Mouse (Mus musculus): ENCODE results near the gene Rin1.

Gene Rin1

GRCm38 (mm10) chr19:5040862-5041523, 9.3 kb upstream of the Rin1 start, which contains the start of gene Brms1:
Gene Brms1, plus strand, starts transcription at chr19:5041354.
- in situ Hi-C loops (cut with MboI, MseI), result no loop called here

- in situ Hi-C loops (cut with MboI, MseI), result no loop called here
These were observed 8.7 kb upstream of the Rin1 start for GRCm38 (mm10) chr19:5041588-5041987.

GRCm38 (mm10) chr19:5045531-5045930, 4.8 kb upstream of the Rin1 start:
- in situ Hi-C loops (cut with MboI, MseI), result no loop called here

- in situ Hi-C loops (cut with MboI, MseI), result no loop called here
These were observed 1.9 kb upstream of the Rin1 start for GRCm38 (mm10) chr19:5048138-5049056.

- in situ Hi-C loops (cut with MboI, MseI), result no loop called here
These were observed 956 bp upstream of the Rin1 start for GRCm38 (mm10) chr19:5049325-5049724.

- in situ Hi-C loops (cut with MboI, MseI), result no loop called here
These were observed 750 bp downstream of the Rin1 start for GRCm38 (mm10) chr19:5051031-5051430.

GRCm38 (mm10) chr19:5051515-5051914, 1.2 kb downstream of the Rin1 start:
- in situ Hi-C loops (cut with MboI, MseI), result no loop called here

- in situ Hi-C loops (cut with MboI, MseI), result no loop called here
These were observed 2.0 kb downstream of the Rin1 start for GRCm38 (mm10) chr19:5052166-5052822.

- in situ Hi-C loops (cut with MboI, MseI), result no loop called here
These were observed 2.6 kb downstream of the Rin1 start for GRCm38 (mm10) chr19:5052853-5053252.

GRCm38 (mm10) chr19:5053909-5054308, 3.6 kb downstream of the Rin1 start:
- in situ Hi-C loops (cut with MboI, MseI), result no loop called here

GRCm38 (mm10) chr19:5056251-5056650, 6.0 kb downstream of the Rin1 start:
- in situ Hi-C loops (cut with MboI, MseI), result no loop called here

GRCm38 (mm10) chr19:5057876-5058775, 7.8 kb downstream of the Rin1 start:
- in situ Hi-C loops (cut with MboI, MseI), result no loop called here

GRCm38 (mm10) chr19:5058801-5059771, 8.8 kb downstream of the Rin1 start:
- in situ Hi-C loops (cut with MboI, MseI), result no loop called here

GRCm38 (mm10) chr19:5060365-5061330, 10.4 kb downstream of the Rin1 start:
- in situ Hi-C loops (cut with MboI, MseI), result no loop called here

GRCm38 (mm10) chr19:5062041-5062440, 11.8 kb downstream of the Rin1 start:
- in situ Hi-C loops (cut with MboI, MseI), result no loop called here

- in situ Hi-C loops (cut with MboI, MseI), result no loop called here
These were observed 12.2 kb downstream of the Rin1 start for GRCm38 (mm10) chr19:5062446-5062845.

GRCm38 (mm10) chr19:5065104-5065503, 14.8 kb downstream of the Rin1 start:
- in situ Hi-C loops (cut with MboI, MseI), result no loop called here

- in situ Hi-C loops (cut with MboI, MseI), result no loop called here
These were observed 16.9 kb downstream of the Rin1 start for GRCm38 (mm10) chr19:5067040-5067799.
